Mouse (Mus musculus) liver, adult 2 months (tissue): ENCODE results near the gene Npy5r.

Source experiments
- CTCF ChIP-seq: fragments of 200-500 bp; IDR thresholded peaks from 2 replicates; pipeline ENCODE4 v1.5.1; 2011; ENCODE audit warnings: low read depth, low read length, control low read depth
- POLR2A ChIP-seq: fragments of 200-500 bp; IDR thresholded peaks from 2 replicates; pipeline ENCODE4 v1.6.1; 2011; ENCODE audit warnings: low read length, control low read depth; ENCODE audit not compliant: insufficient read depth; ENCODE audit errors: extremely low read depth

DNA sequence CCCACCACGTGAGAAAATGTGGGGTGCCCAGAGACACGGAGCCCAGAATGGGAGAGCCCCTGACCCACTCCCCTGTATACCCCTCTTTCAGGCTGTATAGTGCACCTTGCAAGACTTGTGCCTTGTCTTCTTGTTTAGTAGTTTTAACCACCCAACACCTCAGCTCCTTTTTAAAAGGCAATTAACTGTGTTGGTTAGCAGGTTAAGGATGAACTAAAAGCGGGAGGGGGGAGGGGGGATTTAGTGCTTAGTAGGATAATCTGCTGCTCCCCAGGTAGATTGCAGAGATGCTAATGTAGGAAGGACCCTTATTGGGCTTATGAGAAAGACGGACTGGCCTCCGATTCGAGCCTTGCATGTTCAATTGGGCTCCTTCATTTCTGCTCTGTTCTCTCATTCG lies 10.1 kb upstream of the Npy5r start:
- TF ChIP-seq CTCF: no peak
- no peak for TF ChIP-seq POLR2A
